Mouse (Mus musculus) MEL (cell line): Measurements from ENCODE around the gene Pga5.

Source experiments
- CTCF ChIP-seq, 3 experiments: IDR thresholded peaks in 2 of 3; conservative IDR thresholded peaks in 1 of 3; 2 replicates each; pipeline ENCODE4 v1.5.1; 2011 to 2012; ENCODE audit warnings: low read length in 3 of 3, low read depth in 2 of 3, mild to moderate bottlenecking in 2 of 3, improper control_type of control experiment in 1 of 3, inconsistent platforms in 1 of 3, mixed read lengths in 1 of 3, moderate library complexity in 1 of 3; ENCODE audit not compliant: control insufficient read depth in 1 of 3, insufficient read depth in 1 of 3, poor library complexity in 1 of 3, severe bottlenecking in 1 of 3
- E2F4 ChIP-seq: IDR thresholded peaks from 2 replicates; pipeline ENCODE4 v1.6.1; 2011; ENCODE audit warnings: low read depth, low read length, improper control_type of control experiment, borderline replicate concordance
- ELF1 ChIP-seq: IDR thresholded peaks from 2 replicates; pipeline ENCODE4 v1.6.1; 2014; ENCODE audit warnings: low read depth, mild to moderate bottlenecking, inconsistent platforms, low read length, improper control_type of control experiment, moderate library complexity
- SIN3A ChIP-seq: IDR thresholded peaks from 2 replicates; pipeline ENCODE4 v1.6.1; 2012; ENCODE audit warnings: low read length, improper control_type of control experiment, inconsistent platforms

DNA sequence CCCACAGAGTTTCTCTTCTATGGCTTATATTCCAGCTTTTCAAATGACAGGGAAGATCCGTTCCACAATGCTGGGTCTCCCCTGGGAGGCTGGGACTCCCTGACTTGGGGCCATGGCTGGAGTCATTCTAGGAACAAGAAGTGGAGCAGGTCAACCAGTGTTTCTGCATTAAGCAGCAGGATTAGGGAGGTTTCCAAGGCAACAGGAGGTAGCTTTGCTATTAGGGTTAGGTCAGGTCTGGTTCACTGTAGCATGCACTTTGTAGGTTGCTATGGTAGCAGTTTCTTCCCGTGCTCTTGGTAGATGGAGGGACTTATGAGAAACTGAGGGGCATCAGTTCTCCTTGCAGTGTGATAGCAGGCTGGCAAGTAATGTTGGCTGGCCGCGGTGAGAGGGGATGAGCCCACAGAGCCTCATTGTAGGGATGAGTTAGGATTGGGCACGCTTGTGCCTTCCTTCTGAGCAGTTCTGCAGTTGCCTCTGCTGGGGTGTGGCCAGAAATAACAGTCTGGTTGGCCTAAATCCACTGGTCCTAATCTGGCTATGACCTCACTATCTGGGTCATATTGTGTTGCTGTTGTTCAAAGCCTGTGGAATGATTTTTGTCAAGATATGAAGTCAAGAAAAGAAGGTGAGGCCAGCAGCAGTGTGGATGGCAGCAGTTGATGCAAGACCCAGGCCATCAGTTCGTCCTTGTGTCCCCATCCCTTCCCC, 23.3 kb upstream of the Pga5 start:
- TF ChIP-seq E2F4 (no peak), CTCF (IDR thresholded peaks at IDR 0.05 in 2 of 3, conservative IDR thresholded peaks at IDR 0.05 in 1 of 3; ENCODE audit: control insufficient read depth in 1 of 3, insufficient read depth in 1 of 3, low read depth in 2 of 3, low read length in 3 of 3, poor library complexity in 1 of 3, severe bottlenecking in 1 of 3) (no peak), ELF1 (no peak), SIN3A (no peak)
